Mouse (Mus musculus) MEL (cell line): Measurements from ENCODE around the gene Wsb2.

Experiments used
- CTCF ChIP-seq, 3 experiments: IDR thresholded peaks in 2 of 3; conservative IDR thresholded peaks in 1 of 3; 2 replicates each; pipeline ENCODE4 v1.5.1; 2011 to 2012; ENCODE audit warnings: low read length in 3 of 3, low read depth in 2 of 3, mild to moderate bottlenecking in 2 of 3, improper control_type of control experiment in 1 of 3, inconsistent platforms in 1 of 3, mixed read lengths in 1 of 3, moderate library complexity in 1 of 3; ENCODE audit not compliant: control insufficient read depth in 1 of 3, insufficient read depth in 1 of 3, poor library complexity in 1 of 3, severe bottlenecking in 1 of 3
- EP300 ChIP-seq, 2 experiments: IDR thresholded peaks; 2 replicates each; pipeline ENCODE4 v1.6.1; 2011; ENCODE audit warnings: improper control_type of control experiment in 2 of 2, low read length in 2 of 2, low read depth in 1 of 2, mild to moderate bottlenecking in 1 of 2
- GABPA ChIP-seq: IDR thresholded peaks from 2 replicates; pipeline ENCODE4 v1.6.1; 2012; ENCODE audit warnings: low read depth, mild to moderate bottlenecking, inconsistent platforms, low read length, improper control_type of control experiment, moderate library complexity
- GATA1 ChIP-seq: IDR thresholded peaks from 2 replicates; pipeline ENCODE4 v1.6.1; 2011; ENCODE audit warnings: low read depth, low read length, improper control_type of control experiment
- HCFC1 ChIP-seq: IDR thresholded peaks from 2 replicates; pipeline ENCODE4 v1.6.1; 2012; ENCODE audit warnings: low read depth, mild to moderate bottlenecking, inconsistent platforms, low read length, improper control_type of control experiment, moderate library complexity
- MAFK ChIP-seq: IDR thresholded peaks from 2 replicates; pipeline ENCODE4 v1.6.1; 2011; ENCODE audit warnings: low read depth, mild to moderate bottlenecking, low read length, improper control_type of control experiment, borderline replicate concordance
- MAX ChIP-seq: IDR thresholded peaks from 2 replicates; pipeline ENCODE4 v1.6.1; 2011; ENCODE audit warnings: low read length, improper control_type of control experiment
- NRF1 ChIP-seq: IDR thresholded peaks from 2 replicates; pipeline ENCODE4 v1.6.1; 2014; ENCODE audit warnings: low read depth, mild to moderate bottlenecking, inconsistent platforms, low read length, improper control_type of control experiment, moderate library complexity; ENCODE audit not compliant: poor library complexity, insufficient read depth, severe bottlenecking
- POLR2A ChIP-seq, 2 experiments: IDR thresholded peaks; 2 replicates each; pipeline ENCODE4 v1.6.1; 2011 to 2012; ENCODE audit warnings: low read length in 2 of 2, mild to moderate bottlenecking in 2 of 2, control low read depth in 1 of 2, improper control_type of control experiment in 1 of 2, low read depth in 1 of 2, moderate library complexity in 1 of 2; ENCODE audit not compliant: control insufficient read depth in 1 of 2, insufficient read depth in 1 of 2, poor library complexity in 1 of 2
- POLR2AphosphoS2 ChIP-seq: IDR thresholded peaks from 2 replicates; pipeline ENCODE4 v1.6.1; 2011; ENCODE audit warnings: low read length, improper control_type of control experiment
- POLR2AphosphoS5 ChIP-seq: IDR thresholded peaks from 2 replicates; pipeline ENCODE4 v1.6.1; 2012; ENCODE audit warnings: low read depth, borderline replicate concordance, mild to moderate bottlenecking, inconsistent platforms, low read length, moderate library complexity, mixed read lengths
- SIN3A ChIP-seq: IDR thresholded peaks from 2 replicates; pipeline ENCODE4 v1.6.1; 2012; ENCODE audit warnings: low read length, improper control_type of control experiment, inconsistent platforms
- TBP ChIP-seq: IDR thresholded peaks from 2 replicates; pipeline ENCODE4 v1.8.0; 2011; ENCODE audit warnings: low read depth, low read length, improper control_type of control experiment
- ZC3H11A ChIP-seq: IDR thresholded peaks from 2 replicates; pipeline ENCODE4 v1.6.1; 2012; ENCODE audit warnings: low read depth, mild to moderate bottlenecking, inconsistent platforms, low read length, improper control_type of control experiment

- TF ChIP-seq SIN3A (no peak), GATA1 (no peak), POLR2A (IDR thresholded peaks at IDR 0.05; ENCODE audit: control insufficient read depth in 1 of 2, insufficient read depth in 1 of 2, low read depth in 1 of 2, low read length in 2 of 2, poor library complexity in 1 of 2) (no peak), ZC3H11A (no peak), CTCF (IDR thresholded peaks at IDR 0.05 in 2 of 3, conservative IDR thresholded peaks at IDR 0.05 in 1 of 3; ENCODE audit: control insufficient read depth in 1 of 3, insufficient read depth in 1 of 3, low read depth in 2 of 3, low read length in 3 of 3, poor library complexity in 1 of 3, severe bottlenecking in 1 of 3) (no peak), EP300 (IDR thresholded peaks at IDR 0.05; ENCODE audit: low read depth in 1 of 2, low read length in 2 of 2) (no peak), NRF1 (no peak), MAX (no peak), MAFK (no peak), POLR2AphosphoS2 (no peak), HCFC1 (no peak), GABPA (no peak), POLR2AphosphoS5 (no peak), TBP (no peak)
Measured at GRCm38 (mm10) chr5:117357129-117357477, at the start of gene Wsb2.
